Mouse (Mus musculus): ENCODE data around the gene Cryzl2.

DNA sequence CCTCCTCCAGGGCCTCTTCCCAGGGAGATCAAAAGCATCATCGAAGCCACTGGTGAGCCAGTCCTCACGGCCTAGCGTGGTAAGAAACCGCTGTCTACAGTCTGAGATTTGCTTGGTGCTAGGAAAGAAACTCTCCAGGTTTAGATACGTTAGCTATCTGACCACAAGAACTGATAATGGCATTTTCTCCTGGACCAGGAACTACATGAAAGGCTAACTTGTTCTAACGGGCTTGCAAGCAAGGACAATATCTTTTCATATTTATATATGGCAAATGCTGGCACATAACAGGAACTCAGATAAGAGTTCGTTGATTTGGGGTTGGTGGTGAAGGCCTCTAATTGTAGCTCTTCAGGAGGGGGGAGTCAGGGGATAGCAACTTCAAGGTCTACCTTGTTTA lies 66.4 kb downstream of the Cryzl2 start:
- TF ChIP-seq CTCF (IDR thresholded peaks at IDR 0.05; ENCODE audit: control insufficient read depth, insufficient read depth, low read length) (no peak), POLR2A (IDR thresholded peaks at IDR 0.05; ENCODE audit: borderline replicate concordance, control insufficient read depth, low read depth, low read length) (no peak)
